Mouse (Mus musculus): ENCODE measurements at regions not wholly inside any gene's neighbourhood (a gene's known extent, or its start where the extent isn't known, plus 50 kb on each side); places are given as distances from the start of the nearest gene placed in this dataset.

DNA sequence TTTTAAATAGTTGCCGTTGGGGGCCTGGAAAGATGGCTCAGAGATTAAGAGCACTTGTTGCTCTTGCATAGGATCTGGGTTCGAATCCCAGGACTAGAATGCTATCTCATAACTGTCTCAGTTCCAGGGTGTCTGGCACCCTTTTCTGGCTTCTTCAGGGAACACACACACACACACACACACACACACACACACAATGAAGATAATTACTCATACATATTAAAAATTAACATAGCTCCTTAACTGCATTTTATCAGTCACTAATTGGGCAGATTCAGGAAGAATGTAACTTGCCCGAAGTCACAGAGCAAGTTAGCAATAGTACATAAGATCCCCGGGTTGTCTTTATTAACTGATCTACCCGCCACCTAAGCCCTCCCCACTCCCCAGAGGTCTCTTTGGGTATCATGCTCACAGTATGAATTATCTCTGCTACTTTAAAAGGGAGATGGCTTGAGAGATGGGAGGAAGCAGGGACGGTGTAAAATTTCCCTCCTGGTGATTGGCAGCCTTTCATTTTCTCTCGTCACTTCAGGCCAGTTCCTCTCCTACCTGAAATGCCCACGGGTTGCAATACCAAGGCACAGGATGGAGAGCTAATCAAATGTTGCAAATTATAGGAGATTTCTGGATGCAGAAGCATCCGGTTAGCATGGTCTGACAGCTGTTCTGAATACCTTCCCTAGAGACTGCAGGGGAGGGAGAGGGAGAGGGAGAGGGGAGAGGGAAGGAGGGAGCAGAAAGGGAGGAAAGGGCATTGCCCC, 258.3 kb downstream of the Cd83 start:
- DNase-seq: no peak

DNA sequence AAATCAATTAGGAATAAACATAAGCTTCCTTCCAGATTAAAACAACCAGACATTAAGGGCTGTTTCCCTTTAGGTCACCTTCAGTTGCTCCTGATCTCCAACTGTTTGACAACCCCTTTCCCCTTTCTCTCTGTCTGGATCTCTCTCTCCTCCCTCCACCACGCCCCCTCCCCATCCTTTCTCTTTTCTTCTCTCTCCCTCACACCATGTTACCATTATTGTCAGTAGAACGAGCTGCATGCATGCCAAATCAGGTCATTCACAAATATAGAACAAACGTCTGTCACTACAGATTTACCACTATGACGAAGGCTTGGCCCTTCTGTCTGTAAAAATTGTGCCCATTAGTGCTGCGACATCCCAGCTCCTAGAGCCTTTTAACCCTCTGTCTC, 258.9 kb downstream of the Cd83 start:
- no peak for DNase-seq

DNA sequence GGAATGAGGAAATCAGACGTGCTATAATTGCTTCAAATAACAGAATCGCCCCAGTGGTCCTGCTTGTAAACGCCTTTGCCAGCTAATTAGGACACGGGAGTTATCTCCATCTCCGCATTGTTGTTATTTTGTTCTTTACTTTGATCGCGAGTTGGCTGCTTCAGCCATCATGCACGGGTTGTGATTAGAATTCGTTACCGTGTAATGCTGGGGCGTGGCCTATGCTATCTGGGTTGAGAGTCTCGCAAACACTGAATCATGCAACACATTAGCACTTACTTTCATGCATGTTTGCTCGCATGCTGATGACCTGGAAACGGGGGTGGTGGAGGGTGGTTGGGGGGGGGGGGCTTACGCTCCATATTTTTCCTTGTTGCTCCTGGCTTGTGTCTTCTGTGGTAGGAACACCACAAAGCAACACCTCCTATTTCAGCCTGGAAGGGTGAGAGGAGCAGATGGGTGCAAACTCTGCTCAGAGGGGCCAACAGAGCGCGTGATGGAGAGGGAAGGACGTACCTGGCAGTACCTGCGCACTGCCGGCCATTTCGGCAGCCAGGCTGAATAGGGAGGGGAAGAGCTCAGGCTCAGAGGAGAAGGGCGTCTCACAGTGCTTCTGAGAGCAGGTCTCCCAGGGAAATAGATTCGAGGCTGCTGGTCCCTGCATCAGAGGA, 260.1 kb downstream of the Cd83 start:
- DNase-seq: no peak

DNA sequence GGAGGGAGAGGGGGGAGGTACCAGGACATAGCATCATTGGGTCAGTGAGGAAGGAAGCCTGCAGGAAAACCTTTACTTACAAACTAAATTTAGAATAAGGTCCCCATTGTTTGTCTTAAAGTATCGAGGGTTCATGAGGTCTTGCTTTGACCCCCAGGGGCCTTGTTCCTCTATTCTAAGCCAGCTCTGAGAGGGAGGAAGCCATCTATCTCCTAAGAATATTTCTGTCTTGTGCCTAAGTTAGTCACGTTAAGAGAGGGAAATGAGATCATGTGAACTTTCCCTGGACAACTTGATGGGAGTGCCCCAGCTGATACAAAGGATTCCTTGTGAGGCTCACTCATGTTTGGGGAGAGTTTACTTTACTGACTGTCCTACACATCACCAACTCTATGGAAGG, 261.9 kb downstream of the Cd83 start:
- peak in 1 of 2 experiments; percentile 76 for DNase-seq

DNA sequence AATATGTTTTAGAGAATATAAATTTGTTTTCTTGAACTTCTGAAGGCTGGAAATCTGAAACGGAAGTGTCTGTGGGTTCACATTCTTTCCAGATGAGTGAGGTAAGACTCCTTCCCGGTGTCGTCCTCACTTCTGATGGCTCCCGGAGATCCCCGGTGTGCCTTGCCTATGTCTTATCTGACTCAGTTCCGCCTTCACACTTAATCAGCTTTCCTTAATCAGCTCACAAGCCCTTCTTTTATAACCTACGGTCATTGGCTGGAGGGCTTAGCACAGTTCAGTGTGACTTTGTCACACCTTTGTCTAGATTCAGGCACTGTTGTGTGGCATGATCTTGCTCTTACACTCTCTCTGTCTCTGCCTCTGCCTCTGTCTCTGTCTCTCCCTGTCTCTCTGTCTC, 269.6 kb downstream of the Cd83 start:
- DNase-seq: no peak

DNA sequence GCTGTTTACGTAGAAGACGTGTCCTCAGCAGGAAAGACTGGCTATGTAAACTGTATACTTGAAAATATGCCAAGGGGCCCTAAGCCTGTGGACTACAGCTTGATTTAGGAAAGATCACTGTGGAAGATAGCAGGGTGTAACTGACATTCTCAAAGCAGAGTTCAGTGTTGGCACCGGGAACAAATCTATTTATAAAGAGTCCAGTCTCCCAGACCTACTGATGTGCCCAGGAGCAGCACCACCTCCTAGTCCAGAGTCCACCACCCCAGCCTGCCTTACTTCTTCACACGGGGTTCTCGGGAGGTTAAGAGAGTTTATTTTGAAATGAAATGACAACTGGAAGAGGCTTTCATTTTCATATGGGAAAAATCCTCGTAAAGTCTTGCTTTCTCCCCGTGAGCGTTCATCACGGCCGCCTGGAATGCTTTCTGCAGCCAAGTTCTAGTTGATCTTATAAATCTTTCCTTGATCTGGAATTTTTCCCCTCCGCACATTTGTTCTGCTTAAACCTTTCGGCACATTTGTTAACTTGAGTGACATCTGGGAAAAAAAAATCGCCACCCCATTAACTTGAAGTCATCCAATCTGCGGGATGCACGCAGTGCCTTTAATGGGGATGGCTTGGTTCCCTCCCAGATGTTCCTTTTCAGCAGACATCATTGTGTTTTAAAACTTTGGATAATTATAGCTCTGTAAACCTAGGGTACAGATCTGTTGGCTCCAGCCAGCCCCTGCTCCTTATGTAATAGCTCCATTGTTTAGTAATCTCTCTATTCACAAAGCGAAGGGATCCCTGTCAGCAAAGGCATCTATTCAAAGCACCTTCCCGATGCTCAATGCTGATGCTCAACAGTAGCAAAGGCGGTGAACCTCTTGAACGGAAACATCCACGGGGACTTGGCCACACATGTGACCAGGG, 271.3 kb downstream of the Cd83 start:
- DNase-seq: peak; percentile 79 to 85

DNA sequence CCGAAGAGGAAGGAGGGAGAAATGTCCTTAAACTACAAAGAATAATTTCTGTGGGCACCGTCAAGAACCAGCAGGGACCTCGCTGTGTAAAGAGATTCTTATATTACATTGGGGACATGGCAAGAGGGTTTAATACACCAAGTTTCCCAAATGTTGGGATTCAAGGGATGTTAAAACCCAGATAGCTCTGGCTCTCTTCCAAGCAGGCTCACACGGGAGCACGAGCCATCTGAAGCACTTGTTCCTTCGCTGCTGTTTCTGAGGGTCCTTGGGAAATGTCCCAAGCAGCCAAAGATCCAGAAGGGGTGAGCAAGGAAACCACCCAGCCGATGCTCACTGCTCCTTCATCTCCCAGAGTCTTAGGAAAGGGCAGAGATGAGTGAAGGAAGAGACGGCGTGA, 272.1 kb downstream of the Cd83 start:
- no peak for DNase-seq

DNA sequence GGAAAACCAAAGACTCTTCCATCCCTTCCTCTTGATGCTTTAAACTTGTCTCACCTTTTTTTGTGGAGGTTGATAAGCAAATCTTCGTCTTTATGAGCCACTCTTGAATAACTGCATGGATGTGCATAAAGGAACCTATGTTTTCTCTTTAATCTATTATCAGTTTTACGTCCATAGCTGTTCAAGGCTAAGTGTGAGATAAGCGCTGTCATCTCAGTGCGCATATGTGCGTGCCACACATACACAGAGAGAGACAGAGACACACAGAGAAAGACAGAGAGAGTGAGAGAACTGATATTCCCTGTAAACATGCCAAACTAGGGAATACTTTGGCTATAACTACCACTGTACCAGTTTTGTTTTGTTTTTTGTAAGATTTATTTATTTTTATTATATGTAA, 273.0 kb downstream of the Cd83 start:
- DNase-seq: no peak

DNA sequence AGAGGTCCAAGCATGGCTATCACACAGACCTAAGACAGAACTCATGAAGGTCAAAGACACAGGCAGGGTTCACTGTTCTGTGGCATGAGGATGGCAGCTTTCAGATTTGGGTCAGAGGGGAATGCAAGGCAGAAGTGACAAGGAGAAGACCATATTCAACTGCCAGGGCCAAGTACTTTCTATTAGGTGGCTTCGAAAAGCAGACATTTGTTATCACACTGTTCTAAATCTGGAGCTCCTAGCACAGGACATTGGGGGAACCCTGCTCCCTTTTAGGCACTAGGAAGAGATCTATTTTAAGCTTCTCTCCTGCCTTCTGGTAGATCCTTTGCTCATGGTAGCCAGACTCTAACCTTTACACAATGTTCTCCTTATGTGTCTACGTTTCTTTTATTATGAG, 273.7 kb downstream of the Cd83 start:
- DNase-seq: no peak

DNA sequence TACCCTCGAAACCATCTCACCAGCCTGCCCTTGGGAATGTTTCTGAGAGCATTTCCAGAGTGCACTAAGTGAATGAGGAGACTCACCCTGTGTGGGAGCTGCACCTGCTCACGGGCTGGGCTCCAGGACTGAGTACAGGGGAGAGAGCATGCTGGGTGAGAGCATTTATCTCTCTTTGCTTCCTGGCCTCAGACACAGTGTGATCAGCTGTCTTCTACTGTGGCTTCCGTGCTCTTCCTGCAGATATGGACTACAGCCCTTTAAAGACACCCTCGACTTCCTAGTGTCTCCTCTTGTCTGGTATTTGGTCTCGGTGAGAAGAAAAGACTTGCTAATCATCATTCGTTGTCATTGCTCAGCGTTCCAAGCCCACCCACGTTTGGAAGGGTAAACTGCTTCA, 274.9 kb downstream of the Cd83 start:
- no peak for DNase-seq

DNA sequence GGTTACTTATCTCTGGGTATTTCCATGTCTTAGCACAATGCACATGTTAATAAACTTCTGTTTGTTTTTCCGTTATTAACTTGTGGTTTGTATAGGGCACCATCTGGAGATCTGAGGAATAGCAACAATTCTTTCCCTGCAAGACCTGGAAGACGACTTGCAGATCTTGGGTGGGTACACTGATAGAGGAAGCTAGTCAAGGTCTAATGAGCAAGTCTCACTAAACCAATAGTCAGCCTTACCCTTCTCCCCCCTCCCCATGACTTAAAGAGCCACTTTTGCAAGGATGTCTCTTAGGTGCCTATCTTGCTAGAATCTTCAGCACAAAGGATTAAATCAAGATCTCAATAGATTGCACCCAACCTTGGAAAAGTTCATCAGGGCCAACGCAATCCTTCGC, 276.7 kb downstream of the Cd83 start:
- DNase-seq: no peak

DNA sequence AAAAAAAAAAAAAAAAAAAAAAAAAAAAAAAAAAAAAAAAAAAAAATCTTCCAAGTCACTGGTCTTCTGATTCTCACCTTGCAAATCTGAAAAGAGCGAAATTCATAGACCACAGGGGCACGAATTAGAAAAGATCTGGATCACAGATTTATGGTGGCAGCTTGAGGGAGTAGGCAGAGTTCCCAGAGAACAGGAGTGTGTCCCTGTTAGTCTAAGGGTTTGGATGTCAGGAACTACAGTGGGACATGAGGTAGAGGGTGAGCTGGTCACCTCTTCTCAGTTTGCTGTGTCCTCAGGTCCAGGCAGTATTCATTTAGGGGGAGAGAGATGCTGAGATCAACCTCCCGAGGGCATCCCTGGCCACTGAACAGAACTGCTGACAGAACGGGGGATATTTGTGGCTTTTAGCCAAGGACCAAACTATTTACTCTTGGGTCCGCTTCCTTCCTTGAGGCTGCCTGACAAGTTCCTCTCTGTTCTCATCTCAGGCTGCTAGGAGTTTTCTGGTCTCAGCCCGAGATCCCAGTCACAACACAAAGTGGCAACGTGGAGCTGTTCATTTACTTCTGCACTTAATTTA, 277.2 kb downstream of the Cd83 start:
- DNase-seq: no peak

DNA sequence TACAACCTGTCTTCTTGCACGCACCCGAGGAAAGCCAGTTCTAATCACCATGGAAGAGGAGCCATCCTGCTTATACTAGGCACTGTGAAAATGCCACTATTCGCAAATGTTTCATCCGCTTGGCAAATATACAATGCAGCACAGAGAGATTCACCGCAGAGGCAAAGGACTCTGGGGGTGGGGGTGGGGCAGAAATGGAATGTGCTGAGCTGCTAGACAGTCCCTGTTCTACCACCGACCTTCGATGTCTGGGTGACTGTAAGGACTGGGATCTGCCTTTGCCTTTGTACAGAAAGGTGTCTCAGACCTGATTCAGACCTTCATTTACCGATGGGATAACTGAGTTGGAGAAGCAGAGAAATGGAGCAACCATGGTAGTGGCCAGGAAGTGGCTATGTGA, 278.7 kb downstream of the Cd83 start:
- DNase-seq: peak; percentile 34 to 37

DNA sequence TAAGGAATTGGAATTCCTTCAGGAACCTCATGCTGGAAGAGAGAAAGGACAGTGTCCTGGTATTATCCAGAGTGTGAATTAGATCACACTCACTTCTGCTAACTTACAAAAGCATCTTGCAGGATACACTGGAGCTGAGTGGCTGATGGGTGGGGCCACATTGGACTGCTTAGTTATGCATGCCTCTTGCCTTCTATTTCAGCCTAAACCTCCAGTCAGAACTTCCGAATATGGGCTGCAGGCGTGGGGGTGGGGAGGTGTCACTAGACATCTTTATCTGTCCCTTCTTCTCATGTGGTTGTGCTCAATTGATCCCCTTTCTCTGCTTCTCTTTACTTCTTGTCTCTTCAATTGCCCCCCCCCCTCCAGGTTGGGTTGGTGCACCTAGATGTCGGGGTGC, 279.5 kb downstream of the Cd83 start:
- DNase-seq: no peak

DNA sequence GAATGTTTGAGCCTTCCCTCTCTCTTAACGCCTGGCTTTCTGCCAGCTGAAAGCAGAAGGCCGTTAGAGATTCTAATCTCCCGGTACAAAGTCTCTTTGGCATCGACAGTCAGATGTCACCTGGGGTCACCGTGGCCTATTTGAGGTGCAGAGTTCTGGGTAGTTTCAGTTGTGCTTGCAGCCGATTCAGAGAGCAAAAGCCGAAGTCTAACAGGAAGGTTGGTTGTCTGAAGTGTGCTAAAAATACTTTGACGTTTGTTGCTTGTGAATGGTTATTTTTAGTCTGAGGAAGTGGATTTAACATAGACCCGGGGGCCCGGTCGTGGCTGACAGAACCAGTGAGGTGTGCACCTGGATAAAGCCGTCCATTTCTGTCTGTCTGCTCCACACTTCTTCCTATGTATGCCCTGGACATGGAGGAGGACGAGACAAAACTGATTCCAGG, 281.2 kb downstream of the Cd83 start:
- peak; percentile 90 to 93 for DNase-seq

DNA sequence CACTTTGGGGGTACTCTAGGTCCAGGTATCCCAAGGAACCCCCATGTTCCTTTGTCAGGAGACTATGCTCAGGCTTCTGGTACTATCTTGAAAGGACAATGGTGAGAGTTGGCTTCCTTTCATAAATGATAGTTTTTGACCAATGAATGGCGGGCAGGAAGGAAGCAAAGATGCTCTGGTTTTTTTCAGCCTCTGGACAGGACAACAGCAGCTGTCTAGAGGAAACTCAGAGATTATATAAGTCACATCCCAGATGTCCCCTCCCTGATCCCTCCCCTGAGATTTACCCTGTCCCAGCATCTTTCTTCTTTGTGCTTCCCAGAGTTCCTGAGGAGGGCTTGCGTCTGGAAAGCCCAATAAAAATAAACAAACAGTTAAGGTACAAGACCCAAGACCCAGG, 282.7 kb downstream of the Cd83 start:
- no peak for DNase-seq

DNA sequence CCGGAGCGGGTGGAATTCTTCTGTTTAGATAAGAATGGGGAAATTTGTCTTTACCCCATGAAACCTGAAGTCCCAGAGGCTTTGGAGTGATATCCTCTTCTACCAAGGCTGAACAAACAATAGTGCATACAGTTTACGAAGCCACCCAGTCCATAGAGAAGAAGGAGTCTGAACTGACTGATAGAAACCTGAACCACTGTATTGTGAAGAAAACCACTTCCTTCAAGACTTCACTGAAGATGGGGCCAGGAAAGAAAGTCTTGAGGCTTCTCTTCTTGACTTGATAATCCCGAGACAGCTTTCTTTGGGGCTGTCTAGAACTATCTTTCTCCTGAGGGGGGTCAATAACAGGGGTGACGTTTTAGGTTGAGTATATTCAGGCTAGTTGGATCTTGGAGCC, 284.4 kb downstream of the Cd83 start:
- DNase-seq: no peak

DNA sequence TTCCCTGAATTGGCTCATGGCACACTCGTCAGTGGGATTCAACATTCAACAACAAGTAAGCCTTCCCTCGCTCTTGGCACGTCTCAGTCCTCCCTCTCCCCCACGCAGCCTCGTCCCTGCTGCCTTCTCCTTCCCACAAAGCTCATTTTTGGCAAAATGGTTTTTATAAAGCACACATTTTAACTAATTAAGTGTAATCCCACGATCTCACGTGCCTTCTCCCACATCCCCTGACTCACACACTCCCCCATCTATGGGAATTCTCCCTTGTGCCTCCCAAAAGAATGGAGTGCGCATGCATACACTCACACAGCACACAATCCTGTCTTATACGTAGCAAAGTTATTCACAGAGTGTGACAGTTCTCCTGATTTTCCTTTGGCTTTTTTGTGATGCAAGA, 288.5 kb downstream of the Cd83 start:
- DNase-seq: no peak

DNA sequence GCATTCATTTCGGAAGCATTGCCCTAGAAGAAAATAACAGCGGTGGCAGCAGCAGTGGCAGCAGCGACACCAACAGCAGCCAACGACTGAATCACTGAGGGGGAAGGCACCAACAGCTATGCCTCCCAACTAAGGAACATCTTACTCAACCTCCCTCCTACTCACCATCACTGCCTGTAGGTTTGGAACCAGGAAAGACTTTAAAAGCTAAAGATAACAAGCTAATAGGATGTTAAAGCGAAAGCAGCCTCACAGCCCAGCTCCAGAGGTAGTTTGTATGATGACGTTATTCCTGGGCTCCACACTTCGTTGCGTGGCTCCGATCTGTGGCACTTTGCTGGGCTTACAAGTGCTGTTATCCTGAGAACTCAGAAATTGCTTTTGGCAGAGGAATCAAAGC, 289.6 kb downstream of the Cd83 start:
- no peak for DNase-seq

DNA sequence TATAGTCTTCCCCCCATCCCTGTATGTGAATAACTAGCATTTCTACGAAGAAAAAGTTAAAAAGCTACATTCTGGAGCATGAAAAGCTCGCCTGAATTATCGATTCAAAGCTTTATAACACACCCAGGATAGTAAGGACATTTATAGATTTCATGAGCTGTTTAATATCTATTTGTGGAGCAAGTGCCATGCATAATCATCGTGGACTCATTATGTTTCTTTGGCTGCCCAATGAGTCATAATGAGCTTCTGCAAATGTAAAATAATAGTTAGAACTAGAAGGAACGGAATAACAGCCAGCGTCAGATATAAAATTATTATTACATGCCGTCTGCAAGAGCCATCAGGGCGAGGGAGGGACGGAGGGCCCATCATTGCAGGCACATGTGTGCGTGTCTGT, 292.4 kb downstream of the Cd83 start:
- no peak for DNase-seq

DNA sequence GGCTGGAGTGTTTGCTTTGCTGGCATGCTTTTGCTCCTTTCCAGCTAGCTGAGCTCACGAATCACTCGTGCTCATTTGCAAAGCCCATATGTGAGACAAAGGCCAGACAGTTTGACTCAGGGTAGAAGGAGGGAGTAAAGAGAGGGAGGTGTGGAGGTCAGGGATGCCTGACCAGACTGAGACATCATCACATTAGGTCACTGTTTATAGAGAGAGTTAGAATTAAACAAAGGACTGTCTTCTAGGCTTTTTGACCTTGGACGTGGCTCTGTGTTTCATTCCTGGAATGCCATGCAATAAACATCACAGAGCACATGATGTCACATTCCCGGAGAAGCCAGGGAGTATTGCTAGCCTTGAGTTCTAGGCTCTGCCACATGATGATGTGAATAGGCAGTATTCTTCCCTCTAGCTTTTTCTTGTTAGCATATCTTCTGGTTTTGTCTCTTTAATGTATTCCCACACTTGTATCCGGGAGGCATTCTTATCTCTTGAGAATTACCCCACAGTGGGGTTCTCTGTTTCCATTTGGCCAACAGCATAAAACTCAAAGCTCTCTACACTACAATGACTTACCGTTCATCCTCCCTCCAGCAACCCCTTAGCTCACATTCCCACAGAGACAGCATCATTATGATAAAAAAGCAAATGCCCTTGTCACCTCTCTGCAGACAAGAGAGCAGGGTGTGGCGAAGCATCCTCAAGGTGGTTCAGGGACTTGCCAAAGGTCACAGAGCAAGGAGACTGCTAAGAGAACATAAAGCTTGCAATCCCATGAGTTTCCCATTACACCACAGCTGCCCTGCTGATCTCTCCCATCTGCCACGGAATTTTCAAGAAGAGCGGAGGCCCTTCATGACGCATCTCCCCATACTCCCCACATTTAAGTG, 301.3 kb downstream of the Cd83 start:
- no peak for DNase-seq

DNA sequence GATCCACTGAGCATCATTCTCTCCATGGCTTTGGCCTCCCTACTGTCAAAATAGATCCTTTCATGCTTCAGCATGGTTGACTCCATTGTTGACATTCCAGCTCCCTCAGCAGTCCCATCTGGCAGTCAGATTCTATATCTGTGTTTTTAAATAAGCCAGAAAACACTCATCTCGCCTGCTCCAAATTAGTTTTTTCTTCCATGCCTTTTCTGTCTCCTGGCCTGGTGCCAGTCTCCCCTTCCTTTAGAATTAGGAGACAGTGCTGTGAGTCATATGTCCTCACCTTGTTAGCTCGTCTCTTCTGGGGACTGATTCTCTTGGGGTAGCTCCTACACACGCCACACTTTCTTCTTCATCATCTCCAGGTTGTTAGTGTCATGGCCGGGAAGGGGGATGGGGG, 302.2 kb downstream of the Cd83 start:
- DNase-seq: no peak

Data from kidney, adult 8-10 months (tissue).